Mouse (Mus musculus) neural tube, embryonic 11.5 days (tissue): ENCODE data around the gene Cphx3. TPM values are rescaled to one million over a fixed set of nuclear protein-coding genes. Genes with fewer than 3 reads are reported as not detected.
"Not testable (repeated sequence)": the region's sequence is repeated elsewhere in the genome, so short reads cannot be mapped to it uniquely, and the experiment has no call there.

Experiments
- ATAC-seq: fragments of 200-750 bp; cut with Nextera tagmentation; 2 replicates; pipeline ENCODE4 v1.8.0; 2017; ENCODE audit warnings: moderate number of reproducible peaks, mild to moderate bottlenecking, moderate TSS enrichment, moderate library complexity; ENCODE audit not compliant: insufficient read depth, low FRiP score, low TSS enrichment
- DNase-seq: peaks from one replicate; pipeline ENCODE4 v3.0.0-alpha.2; 2015; ENCODE audit warnings: low spot score
- H3K27ac ChIP-seq: fragments of 300-500 bp; sonication (generic); 2 replicates; pipeline ENCODE4 v1.5.1; 2014; ENCODE audit warnings: low read depth, mild to moderate bottlenecking, low read length
- H3K27me3 ChIP-seq: fragments of 300-500 bp; sonication (generic); 2 replicates; pipeline ENCODE4 v1.6.1; 2014; ENCODE audit warnings: mild to moderate bottlenecking, low read length, mixed read lengths; ENCODE audit not compliant: control insufficient read depth, insufficient read depth
- H3K36me3 ChIP-seq: fragments of 300-500 bp; sonication (generic); 2 replicates; pipeline ENCODE4 v1.6.1; 2014; ENCODE audit warnings: mild to moderate bottlenecking, low read length, moderate library complexity, mixed read lengths; ENCODE audit not compliant: control insufficient read depth, insufficient read depth
- H3K4me1 ChIP-seq: fragments of 300-500 bp; sonication (generic); 2 replicates; pipeline ENCODE4 v1.6.1; 2014; ENCODE audit warnings: low read length, mixed read lengths; ENCODE audit not compliant: control insufficient read depth, insufficient read depth
- H3K4me2 ChIP-seq: fragments of 300-500 bp; sonication (generic); 2 replicates; pipeline ENCODE4 v1.6.1; 2014; ENCODE audit warnings: low read depth, mild to moderate bottlenecking, moderate library complexity
- H3K4me3 ChIP-seq: fragments of 300-500 bp; sonication (generic); 2 replicates; pipeline ENCODE4 v1.5.1; 2014; ENCODE audit warnings: low read depth, low read length
- H3K9ac ChIP-seq: fragments of 300-500 bp; sonication (generic); 2 replicates; pipeline ENCODE4 v1.6.1; 2014; ENCODE audit warnings: mild to moderate bottlenecking, low read length
- H3K9me3 ChIP-seq: fragments of 300-500 bp; sonication (generic); 2 replicates; pipeline ENCODE4 v1.6.1; 2016; ENCODE audit warnings: low read length; ENCODE audit not compliant: control insufficient read depth
- WGBS: fragments of 180-500 bp; shearing (Covaris S2); extraction: QIAGEN DNeasy Blood & Tissue Kit; methylation state at CpG from one replicate; pipeline ENCODE4 v1.1.7; 2014; 5-methylcytosine and 5-hydroxymethylcytosine counted together
- polyA plus RNA-seq: library from polyadenylated mRNA; unstranded; fragments of >200 nt; fragmentation: Nextera tagmentation; extraction: Ambion mirVana; gene quantifications from 2 replicates; pipeline ENCODE4 v1.2.1, GENCODE M21; 2014

Cphx3 gene
- polyA plus RNA-seq = not detected in 2 replicates

DNA sequence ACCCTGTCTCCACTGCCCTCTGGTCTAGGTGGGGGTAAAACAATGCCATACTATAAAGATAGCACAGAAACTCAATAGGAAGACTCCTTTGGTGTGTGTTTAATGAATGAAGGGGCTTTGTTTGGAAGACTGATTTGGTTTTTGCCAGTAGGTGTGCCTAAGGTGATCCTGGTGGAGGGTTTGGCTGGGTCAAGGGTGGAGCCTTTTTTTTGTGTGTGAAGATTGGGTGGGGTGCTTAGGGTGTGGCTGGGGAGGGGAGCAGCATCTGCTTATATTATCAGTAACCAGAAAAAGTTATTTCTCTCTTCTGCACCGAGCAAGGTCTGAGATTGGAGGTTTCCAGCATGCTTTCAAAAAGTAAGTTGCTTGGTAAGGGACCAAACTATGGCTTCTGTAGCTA, at the start of gene Cphx3:
Cphx3 (plus strand) TSS at position 301 of the 400 bp plus-strand sequence.
- DNase-seq, H3K27ac ChIP-seq, H3K9ac ChIP-seq, H3K4me1 ChIP-seq, H3K36me3 ChIP-seq, H3K27me3 ChIP-seq, H3K9me3 ChIP-seq, H3K4me3 ChIP-seq, ATAC-seq, H3K4me2 ChIP-seq: not testable (repeated sequence)
- no CpG with 5 or more reads among the region's 1 CpGs for WGBS

DNA sequence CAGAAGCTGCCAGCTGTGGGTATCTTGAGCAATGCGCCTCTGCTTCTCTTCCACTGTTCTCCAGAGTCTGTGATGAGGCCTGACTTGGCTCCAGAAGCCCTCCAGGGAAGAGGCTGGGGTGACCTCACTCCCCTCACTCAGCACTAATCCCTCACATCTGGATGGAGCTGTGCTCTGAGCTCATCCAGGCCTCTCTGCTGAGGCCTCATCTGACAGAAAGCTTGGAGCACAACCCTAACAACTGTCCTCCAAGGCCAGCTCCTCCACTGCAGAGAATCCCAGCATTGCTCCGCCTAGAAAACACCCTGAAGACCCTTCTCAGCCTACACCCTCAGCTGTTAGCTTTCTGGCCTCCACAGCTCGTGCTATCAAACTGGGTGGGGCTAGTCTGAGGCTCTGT, 47.7 kb upstream of the Cphx3 start:
- H3K27me3 ChIP-seq, H3K4me3 ChIP-seq, H3K9ac ChIP-seq, DNase-seq, H3K9me3 ChIP-seq, ATAC-seq, H3K36me3 ChIP-seq, H3K4me1 ChIP-seq, H3K4me2 ChIP-seq, H3K27ac ChIP-seq: not testable (repeated sequence)
- no CpG with 5 or more reads among the region's 3 CpGs for WGBS

DNA sequence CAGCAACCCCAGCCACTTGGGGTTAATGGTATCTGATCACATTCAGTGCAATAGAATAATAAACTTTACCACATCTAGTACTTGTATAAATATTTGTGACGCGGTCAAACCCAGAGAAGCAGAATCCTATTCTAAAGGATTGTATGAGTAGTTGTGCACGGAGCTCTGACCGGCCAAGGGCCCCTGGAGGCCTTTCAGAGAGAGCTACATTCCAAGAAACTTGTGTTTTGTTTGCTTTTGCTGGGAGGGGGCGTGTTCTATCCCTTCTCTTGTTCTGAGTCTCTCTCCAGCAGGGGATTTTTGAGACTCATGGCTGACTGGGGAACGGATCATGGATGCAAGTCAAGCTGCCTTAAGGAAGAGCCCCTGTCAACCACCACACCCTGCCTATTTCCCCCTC, 46.7 kb upstream of the Cphx3 start:
- not testable (repeated sequence) for H3K9me3 ChIP-seq, DNase-seq, ATAC-seq, H3K27ac ChIP-seq, H3K4me3 ChIP-seq, H3K27me3 ChIP-seq, H3K4me2 ChIP-seq, H3K9ac ChIP-seq, H3K4me1 ChIP-seq, H3K36me3 ChIP-seq
- no CpG with 5 or more reads among the region's 6 CpGs for WGBS

DNA sequence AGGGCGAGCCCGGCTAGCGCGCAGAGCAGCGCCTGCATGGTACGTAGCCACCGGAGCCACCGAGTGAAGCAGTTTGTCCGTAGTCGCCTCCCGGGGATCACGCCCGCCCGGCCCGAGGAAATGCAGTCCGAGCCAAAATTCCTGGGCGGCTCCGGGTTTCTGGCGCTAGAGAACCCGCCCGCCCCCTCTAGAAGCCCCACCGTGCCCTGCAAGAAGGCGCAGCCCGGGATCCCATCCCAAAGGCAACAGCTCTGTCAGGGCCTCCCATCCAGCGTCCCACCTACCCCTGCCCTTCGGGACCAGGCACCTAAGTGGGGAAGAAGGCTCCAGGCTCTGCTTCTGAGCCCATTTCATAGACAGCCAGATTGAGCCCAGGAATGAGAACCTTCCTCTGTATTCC, 39.5 kb upstream of the Cphx3 start, which contains the start of gene Gm9780:
Gm9780 (minus strand) TSS at position 101 of the 400 bp plus-strand sequence.
- no CpG with 5 or more reads among the region's 26 CpGs for WGBS
- not testable (repeated sequence) for DNase-seq

DNA sequence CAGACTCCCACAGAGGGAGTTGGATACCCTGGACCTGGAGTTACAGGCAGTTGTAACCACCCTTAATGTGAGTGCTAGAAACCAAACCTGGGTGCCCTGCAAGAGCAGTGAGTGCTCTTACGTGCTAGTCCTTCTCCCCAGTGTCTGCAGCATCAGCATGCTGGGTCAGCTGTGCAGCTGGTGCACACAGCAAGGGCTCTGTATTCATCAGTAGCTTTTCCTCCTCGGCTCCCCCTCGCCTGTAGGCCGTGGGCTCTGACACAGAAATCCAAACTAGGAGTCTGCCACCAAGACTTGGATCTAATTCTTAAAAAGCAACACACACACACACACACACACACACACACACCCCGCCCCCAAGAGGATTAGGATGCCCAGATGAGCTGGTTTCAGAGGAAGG, 37.1 kb upstream of the Cphx3 start:
- DNase-seq, H3K27me3 ChIP-seq, H3K9ac ChIP-seq, ATAC-seq, H3K9me3 ChIP-seq, H3K4me1 ChIP-seq, H3K4me2 ChIP-seq, H3K36me3 ChIP-seq, H3K27ac ChIP-seq, H3K4me3 ChIP-seq: not testable (repeated sequence)
- no CpG with 5 or more reads among the region's 5 CpGs for WGBS

More for the DNA sequence above, 39.5 kb upstream of the Cphx3 start, which contains the start of gene Gm9780:
- H3K4me3 ChIP-seq, H3K4me2 ChIP-seq, H3K4me1 ChIP-seq, H3K27ac ChIP-seq, H3K27me3 ChIP-seq, ATAC-seq, H3K36me3 ChIP-seq, H3K9ac ChIP-seq, H3K9me3 ChIP-seq: not testable (repeated sequence)

DNA sequence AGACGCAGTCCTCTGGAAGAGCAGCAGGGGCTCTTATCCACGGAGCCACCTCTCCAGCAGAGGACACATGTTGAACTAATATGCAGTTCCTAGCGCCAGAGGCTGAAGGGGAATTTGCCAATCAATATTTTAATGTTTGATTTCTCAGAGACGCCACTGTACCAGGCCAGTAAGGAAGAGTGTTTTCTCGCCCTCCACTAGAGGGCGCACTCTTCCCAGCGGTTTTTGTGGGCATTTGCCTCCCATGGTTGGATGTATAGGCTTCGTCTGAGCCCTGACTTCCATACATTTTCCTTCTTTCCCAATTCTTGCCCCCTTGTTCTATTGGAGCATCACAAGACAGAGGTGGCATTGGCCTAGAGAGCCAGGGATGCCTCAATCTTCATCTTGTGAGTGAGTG, 35.1 kb upstream of the Cphx3 start:
- H3K27ac ChIP-seq, H3K9ac ChIP-seq, H3K27me3 ChIP-seq, DNase-seq, H3K4me1 ChIP-seq, H3K4me3 ChIP-seq, H3K9me3 ChIP-seq, H3K36me3 ChIP-seq, ATAC-seq, H3K4me2 ChIP-seq: not testable (repeated sequence)
- WGBS = no CpG with 5 or more reads among the region's 8 CpGs

DNA sequence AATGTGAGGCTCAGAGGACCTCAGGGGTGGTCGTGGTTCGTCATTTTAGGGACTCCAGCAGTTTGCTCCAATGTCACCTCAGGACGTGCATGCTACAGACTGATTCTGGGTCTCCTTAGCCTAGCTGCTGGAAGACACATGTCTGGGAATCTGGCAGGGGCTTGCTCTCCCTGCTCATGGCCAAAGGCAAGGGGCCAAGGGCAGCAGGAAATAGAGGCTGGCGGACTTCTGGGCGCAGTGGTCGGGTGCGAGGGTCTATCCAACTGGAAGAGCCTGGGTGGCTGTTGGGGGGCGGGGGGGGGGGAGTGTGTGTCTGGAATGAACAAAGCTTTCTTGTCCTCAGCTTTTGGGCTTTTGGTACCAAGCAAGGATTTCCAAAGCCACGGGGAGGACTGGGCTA, 33.3 kb upstream of the Cphx3 start:
- not testable (repeated sequence) for H3K27me3 ChIP-seq, H3K27ac ChIP-seq, ATAC-seq, H3K9me3 ChIP-seq, DNase-seq, H3K4me2 ChIP-seq, H3K4me3 ChIP-seq, H3K36me3 ChIP-seq, H3K9ac ChIP-seq, H3K4me1 ChIP-seq
- no CpG with 5 or more reads among the region's 9 CpGs for WGBS

DNA sequence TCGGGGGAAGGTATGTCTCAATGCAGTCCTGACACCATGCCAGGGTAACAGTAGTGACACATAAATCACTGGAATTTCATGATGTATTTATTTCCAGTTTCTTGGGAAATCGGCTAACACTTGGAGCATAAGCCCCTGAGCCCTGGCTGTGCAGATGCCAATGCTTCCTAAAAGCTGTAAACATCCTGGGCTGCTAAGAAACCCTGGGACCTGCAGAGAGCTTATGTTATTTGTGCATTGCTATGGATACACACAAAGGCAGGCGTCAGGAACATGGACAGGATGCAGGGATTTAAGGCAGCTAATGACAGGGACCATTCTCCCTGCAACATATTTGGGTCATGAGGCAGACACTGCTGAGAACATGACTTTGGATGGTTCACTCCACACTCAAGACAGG, 23.9 kb upstream of the Cphx3 start:
- H3K4me1 ChIP-seq, H3K27ac ChIP-seq, H3K4me3 ChIP-seq, ATAC-seq, H3K4me2 ChIP-seq, H3K9me3 ChIP-seq, DNase-seq, H3K9ac ChIP-seq, H3K27me3 ChIP-seq, H3K36me3 ChIP-seq: not testable (repeated sequence)
- WGBS = no CpG with 5 or more reads among the region's 3 CpGs

DNA sequence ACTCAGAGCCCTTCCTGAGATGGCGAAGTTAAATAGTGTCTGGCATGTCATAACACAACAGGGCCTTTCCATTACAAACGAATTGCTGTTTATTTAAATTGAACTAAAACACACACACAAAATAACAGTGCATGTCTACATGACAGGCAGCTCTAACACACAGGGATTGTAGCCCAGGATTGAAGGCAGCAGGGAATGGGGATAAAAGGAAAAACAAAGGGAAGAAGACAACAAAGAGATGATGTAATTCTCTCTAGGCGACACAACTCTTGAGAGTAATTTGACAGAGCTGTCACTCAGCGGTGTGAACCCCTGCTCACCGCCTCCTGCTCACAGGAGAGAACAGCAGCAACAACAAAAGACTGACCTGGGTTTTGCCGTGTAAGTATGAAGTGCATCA, 22.7 kb upstream of the Cphx3 start:
- not testable (repeated sequence) for H3K9ac ChIP-seq, H3K4me2 ChIP-seq, H3K4me1 ChIP-seq, ATAC-seq, H3K9me3 ChIP-seq, H3K4me3 ChIP-seq, H3K27ac ChIP-seq, H3K36me3 ChIP-seq, DNase-seq, H3K27me3 ChIP-seq
- no CpG with 5 or more reads among the region's 6 CpGs for WGBS
